ENCODE assay signal across 15 mouse cellular contexts in genomic region chr3:108646036-108646435, GRCm38 (mm10). TPM values are rescaled to one million over a fixed set of nuclear protein-coding genes. Genes with fewer than 3 reads are reported as not detected.
DNase-seq lines count a peak whose midpoint lies in the region; ATAC-seq and TF ChIP-seq lines count a peak whose summit lies in the region.
"Had no signal": no experiment of that assay in that cellular context is flagged by ENCODE, and none has a peak within 500 bp of the region (broad histone marks: within the 10 kb centered on the region; RNA-seq: fewer than 3 reads in every experiment).

No protein-coding gene starts in this region.

- no peaks in the 10 kb centered on the region for H3K4me1 ChIP-seq in forebrain, embryonic 14.5 days (ENCODE audit: control insufficient read depth, insufficient read depth, low read length)
- no peaks in the 10 kb centered on the region for H3K4me1 ChIP-seq in forebrain, embryonic 11.5 days (replicated peaks; ENCODE audit: control insufficient read depth, insufficient read depth, low read length)
- H3K4me1 ChIP-seq in midbrain, postnatal 0 days (ENCODE audit: insufficient read depth, low read length) = no peaks in the 10 kb centered on the region
- H3K4me1 ChIP-seq in midbrain, embryonic 15.5 days = no peaks in the 10 kb centered on the region
- peaks cover 4% of the 10 kb centered on the region; the same call in 1 of the 2 replicates for H3K4me1 ChIP-seq in limb, embryonic 13.5 days
- H3K4me1 ChIP-seq: heart, embryonic 15.5 days; limb, embryonic 15.5 days; lung, embryonic 15.5 days; neural tube, embryonic 12.5 days had no signal

- H3K4me3 ChIP-seq in forebrain, embryonic 14.5 days (ENCODE audit: low read depth, low read length) = no peak overlapping the region
- H3K4me3 ChIP-seq in forebrain, embryonic 11.5 days (ENCODE audit: low read depth, low read length) = no peak overlapping the region
- H3K4me3 ChIP-seq in midbrain, postnatal 0 days (ENCODE audit: low read depth, low read length) = no peak overlapping the region
- no peak overlapping the region for H3K4me3 ChIP-seq in midbrain, embryonic 15.5 days
- no peak overlapping the region for H3K4me3 ChIP-seq in limb, embryonic 13.5 days
- H3K4me3 ChIP-seq: forebrain, embryonic 10.5 days; heart, embryonic 15.5 days; limb, embryonic 15.5 days; lung, embryonic 15.5 days; neural tube, embryonic 12.5 days had no signal

- H3K9me3 ChIP-seq in forebrain, embryonic 14.5 days (replicated peaks; ENCODE audit: control insufficient read depth, low read length) = no peaks in the 10 kb centered on the region
- H3K9me3 ChIP-seq in forebrain, embryonic 11.5 days (ENCODE audit: control insufficient read depth, low read length) = no peaks in the 10 kb centered on the region
- no peaks in the 10 kb centered on the region for H3K9me3 ChIP-seq in midbrain, postnatal 0 days (ENCODE audit: low read length)
- H3K9me3 ChIP-seq in midbrain, embryonic 15.5 days = no peaks in the 10 kb centered on the region
- H3K9me3 ChIP-seq in limb, embryonic 13.5 days = no peaks in the 10 kb centered on the region
- H3K9me3 ChIP-seq: forebrain, embryonic 10.5 days; heart, embryonic 15.5 days; limb, embryonic 15.5 days; lung, embryonic 15.5 days; neural tube, embryonic 12.5 days had no signal

- ATAC-seq in forebrain, embryonic 14.5 days = peak; percentile 15; the same call in 1 of the 2 replicates
- ATAC-seq in forebrain, embryonic 11.5 days (replicated peaks; ENCODE audit: low FRiP score) = no peak
- ATAC-seq in midbrain, postnatal 0 days (ENCODE audit: low FRiP score) = no peak
- ATAC-seq in midbrain, embryonic 15.5 days (replicated peaks) = no peak
- ATAC-seq in limb, embryonic 13.5 days (ENCODE audit: low FRiP score, low read depth) = peak; percentile 72; the same call in 1 of the 2 replicates

- peak; percentile 46 for DNase-seq in forebrain, embryonic 14.5 days (ENCODE audit: low spot score)
- no peak for DNase-seq in forebrain, embryonic 11.5 days (ENCODE audit: low spot score)
- peak; percentile 39 for DNase-seq in midbrain, postnatal 0 days (ENCODE audit: low spot score)
- DNase-seq in brain, embryonic 18.5 days (ENCODE audit: low read depth, low spot score) = peak; percentile 20
- no peak for DNase-seq in adrenal gland, postnatal 25 days
- no peak for DNase-seq in ovary, postnatal 14 days (ENCODE audit: low spot score)
- DNase-seq: gastrocnemius, postnatal 25 days had no signal

- peaks cover 41% of the 10 kb centered on the region for H3K36me3 ChIP-seq in forebrain, embryonic 14.5 days (ENCODE audit: control insufficient read depth, insufficient read depth, low read length)
- peaks cover 3% of the 10 kb centered on the region; the same call in 1 of the 2 replicates for H3K36me3 ChIP-seq in forebrain, embryonic 11.5 days (ENCODE audit: control insufficient read depth, insufficient read depth, low read length)
- H3K36me3 ChIP-seq in midbrain, postnatal 0 days (ENCODE audit: insufficient read depth, low read length) = peaks cover 22% of the 10 kb centered on the region
- H3K36me3 ChIP-seq in midbrain, embryonic 15.5 days (replicated peaks) = peaks cover 22% of the 10 kb centered on the region
- H3K36me3 ChIP-seq in limb, embryonic 13.5 days = peaks cover 18% of the 10 kb centered on the region
- H3K36me3 ChIP-seq: heart, embryonic 15.5 days had no signal

- H3K27me3 ChIP-seq in forebrain, embryonic 14.5 days (replicated peaks; ENCODE audit: control insufficient read depth, insufficient read depth, low read length) = no peaks in the 10 kb centered on the region
- no peaks in the 10 kb centered on the region for H3K27me3 ChIP-seq in forebrain, embryonic 11.5 days (ENCODE audit: control insufficient read depth, insufficient read depth, low read length)
- no peaks in the 10 kb centered on the region for H3K27me3 ChIP-seq in midbrain, postnatal 0 days (ENCODE audit: insufficient read depth, low read length)
- H3K27me3 ChIP-seq in midbrain, embryonic 15.5 days (replicated peaks) = no peaks in the 10 kb centered on the region
- H3K27me3 ChIP-seq in limb, embryonic 13.5 days = no peaks in the 10 kb centered on the region
- H3K27me3 ChIP-seq: heart, embryonic 15.5 days; limb, embryonic 15.5 days; lung, embryonic 15.5 days; neural tube, embryonic 12.5 days had no signal

- no peak overlapping the region for H3K9ac ChIP-seq in forebrain, embryonic 14.5 days (ENCODE audit: low read length)
- no peak overlapping the region for H3K9ac ChIP-seq in forebrain, embryonic 11.5 days (ENCODE audit: low read length)
- no peak overlapping the region for H3K9ac ChIP-seq in midbrain, postnatal 0 days (replicated peaks; ENCODE audit: low read length, poor library complexity, severe bottlenecking)
- H3K9ac ChIP-seq in midbrain, embryonic 15.5 days = no peak overlapping the region
- H3K9ac ChIP-seq in limb, embryonic 13.5 days = no peak overlapping the region
- H3K9ac ChIP-seq: heart, embryonic 15.5 days; limb, embryonic 15.5 days; lung, embryonic 15.5 days; neural tube, embryonic 12.5 days had no signal

- no peak for TF ChIP-seq CTCF in midbrain, postnatal 0 days (IDR thresholded peaks at IDR 0.05)

- no peak overlapping the region for H3K4me2 ChIP-seq in forebrain, embryonic 14.5 days (ENCODE audit: low read length)
- H3K4me2 ChIP-seq in forebrain, embryonic 11.5 days (ENCODE audit: low read depth, low read length, severe bottlenecking) = no peak overlapping the region
- no peak overlapping the region for H3K4me2 ChIP-seq in midbrain, postnatal 0 days (ENCODE audit: low read depth, low read length, poor library complexity, severe bottlenecking)
- no peak overlapping the region for H3K4me2 ChIP-seq in midbrain, embryonic 15.5 days
- H3K4me2 ChIP-seq in limb, embryonic 13.5 days (replicated peaks) = no peak overlapping the region
- H3K4me2 ChIP-seq: heart, embryonic 15.5 days; limb, embryonic 15.5 days; lung, embryonic 15.5 days; neural tube, embryonic 12.5 days had no signal

- no peak overlapping the region for H3K27ac ChIP-seq in forebrain, embryonic 14.5 days (ENCODE audit: low read depth, low read length)
- no peak overlapping the region for H3K27ac ChIP-seq in forebrain, embryonic 11.5 days (ENCODE audit: low read depth, low read length)
- no peak overlapping the region for H3K27ac ChIP-seq in midbrain, postnatal 0 days (ENCODE audit: low read depth, low read length)
- no peak overlapping the region for H3K27ac ChIP-seq in midbrain, embryonic 15.5 days
- no peak overlapping the region for H3K27ac ChIP-seq in limb, embryonic 13.5 days
- H3K27ac ChIP-seq: forebrain, embryonic 10.5 days; heart, embryonic 15.5 days; limb, embryonic 15.5 days; lung, embryonic 15.5 days; neural tube, embryonic 12.5 days; stomach, postnatal 0 days had no signal

- 23% methylated on average over 7 of the region's 7 CpGs for WGBS in forebrain, embryonic 14.5 days
- 43% methylated on average over 7 of the region's 7 CpGs for WGBS in forebrain, embryonic 11.5 days
- 35% methylated on average over 7 of the region's 7 CpGs for WGBS in midbrain, postnatal 0 days
- 47% methylated on average over 7 of the region's 7 CpGs for WGBS in midbrain, embryonic 15.5 days
- WGBS in limb, embryonic 13.5 days = 36% methylated on average over 7 of the region's 7 CpGs

RNA-seq across cellular contexts. Expression of gene Clcc1, which starts 7.7 kb away (rescaled TPM):
- 51.4 and 56.6 TPM in 2 replicates for polyA plus RNA-seq in forebrain, embryonic 14.5 days (2014; fragmentation: Nextera tagmentation; extraction: Ambion mirVana)
- polyA plus RNA-seq in forebrain, embryonic 11.5 days (2014; fragmentation: Nextera tagmentation; extraction: Ambion mirVana) = 64.7 and 73.9 TPM in 2 replicates
- 39.6 and 55.3 TPM in 2 replicates for total RNA-seq in midbrain, postnatal 0 days (2014; rRNA removed)
- polyA plus RNA-seq in midbrain, postnatal 0 days (2015; fragmentation: Nextera tagmentation; extraction: Ambion mirVana) = 49.4 and 50.6 TPM in 2 replicates
- polyA plus RNA-seq in midbrain, embryonic 15.5 days (2015; fragmentation: Nextera tagmentation; extraction: Ambion mirVana) = 39.6 and 48.3 TPM in 2 replicates
- polyA plus RNA-seq in limb, embryonic 13.5 days (2015; fragmentation: Nextera tagmentation; extraction: Ambion mirVana) = 88.4 and 91.0 TPM in 2 replicates
- 28.7 and 48.8 TPM in 2 replicates for total RNA-seq in adrenal gland, postnatal 25 days (2021)

RNA-seq across cellular contexts. Expression of gene Wdr47, which starts 55.0 kb away (rescaled TPM):
- 87.8 and 112 TPM in 2 replicates for polyA plus RNA-seq in forebrain, embryonic 14.5 days (2014; fragmentation: Nextera tagmentation; extraction: Ambion mirVana)
- polyA plus RNA-seq in forebrain, embryonic 11.5 days (2014; fragmentation: Nextera tagmentation; extraction: Ambion mirVana) = 30.1 and 32.2 TPM in 2 replicates
- 77.6 and 84.9 TPM in 2 replicates for total RNA-seq in midbrain, postnatal 0 days (2014; rRNA removed)
- 80.1 and 86.0 TPM in 2 replicates for polyA plus RNA-seq in midbrain, postnatal 0 days (2015; fragmentation: Nextera tagmentation; extraction: Ambion mirVana)
- polyA plus RNA-seq in midbrain, embryonic 15.5 days (2015; fragmentation: Nextera tagmentation; extraction: Ambion mirVana) = 110 and 114 TPM in 2 replicates
- polyA plus RNA-seq in limb, embryonic 13.5 days (2015; fragmentation: Nextera tagmentation; extraction: Ambion mirVana) = 12.4 and 12.6 TPM in 2 replicates
- 12.5 and 13.0 TPM in 2 replicates for total RNA-seq in adrenal gland, postnatal 25 days (2021)

Comparison
In these comparisons a context has a peak if more than half of its experiments do, and no peak if none do; other contexts are left out.
1. ATAC-seq: peak in forebrain, embryonic 14.5 days (single experiment) and limb, embryonic 13.5 days (single experiment); none in forebrain, embryonic 11.5 days (single experiment), midbrain, postnatal 0 days (single experiment) and midbrain, embryonic 15.5 days (single experiment).
2. DNase-seq: peak in forebrain, embryonic 14.5 days (single experiment), midbrain, postnatal 0 days (single experiment) and brain, embryonic 18.5 days (single experiment); none in forebrain, embryonic 11.5 days (single experiment), adrenal gland, postnatal 25 days (single experiment) and ovary, postnatal 14 days (single experiment).